Mouse (Mus musculus) left cerebral cortex, adult 8-10 months (tissue): ENCODE data around the gene Foxo6. TPM values are rescaled to one million over a fixed set of nuclear protein-coding genes. Genes with fewer than 3 reads are reported as not detected.
A peak's percentile ranks its signal among the peaks of the same experiment; 100 is the strongest.

Experiments
- DNase-seq, 2 experiments: peaks; one replicate each; pipeline ENCODE4 v3.0.0; 2022; ENCODE audit warnings: low spot score in 2 of 2
- total RNA-seq, 4 experiments: library from RNA; stranded (reverse); gene quantifications; 2 replicates each; pipeline ENCODE4 v1.2.4; 2022

Foxo6 gene
- total RNA-seq, 4 experiments from 2014 or later = 12.3 to 15.1 (median 13.7) TPM

- DNase-seq = no peak
Measured at GRCm38 (mm10) chr4:120259356-120260181, 27.6 kb downstream of the Foxo6 start.

- DNase-seq = peak in 1 of 2 experiments; percentile 82
Measured at GRCm38 (mm10) chr4:120248800-120249261, 38.3 kb downstream of the Foxo6 start.

- no peak for DNase-seq
Measured at GRCm38 (mm10) chr4:120247412-120247811, 39.7 kb downstream of the Foxo6 start.

GRCm38 (mm10) chr4:120246086-120246485 is 41.1 kb downstream of the Foxo6 start:
- DNase-seq = no peak

- peak; percentile 52 to 68 for DNase-seq
Measured at GRCm38 (mm10) chr4:120242783-120243262, 44.3 kb downstream of the Foxo6 start.

- DNase-seq = no peak
Measured at GRCm38 (mm10) chr4:120241106-120241505, 46.0 kb downstream of the Foxo6 start.

GRCm38 (mm10) chr4:120239419-120239818 is 47.7 kb downstream of the Foxo6 start:
- no peak for DNase-seq

- DNase-seq = no peak
Measured at GRCm38 (mm10) chr4:120233243-120233642, 53.9 kb downstream of the Foxo6 start.

GRCm38 (mm10) chr4:120232541-120232940 is 54.6 kb downstream of the Foxo6 start:
- no peak for DNase-seq

GRCm38 (mm10) chr4:120231982-120232381 is 55.2 kb downstream of the Foxo6 start:
- DNase-seq = no peak

GRCm38 (mm10) chr4:120230256-120230649 is 56.9 kb downstream of the Foxo6 start:
- peak; percentile 36 to 39 for DNase-seq

- DNase-seq = no peak
Measured at GRCm38 (mm10) chr4:120229505-120230255, 57.5 kb downstream of the Foxo6 start.

- DNase-seq = no peak
Measured at GRCm38 (mm10) chr4:120228613-120229012, 58.5 kb downstream of the Foxo6 start.

- peak in 1 of 2 experiments; percentile 31 for DNase-seq
Measured at GRCm38 (mm10) chr4:120227224-120227623, 59.9 kb downstream of the Foxo6 start.

GRCm38 (mm10) chr4:120226682-120227081 is 60.5 kb downstream of the Foxo6 start:
- no peak for DNase-seq

- DNase-seq = peak; percentile 68 to 70
Measured at GRCm38 (mm10) chr4:120225135-120225780, 61.9 kb downstream of the Foxo6 start.

- DNase-seq = no peak
Measured at GRCm38 (mm10) chr4:120223805-120224204, 63.3 kb downstream of the Foxo6 start.

GRCm38 (mm10) chr4:120223108-120223745 is 63.9 kb downstream of the Foxo6 start:
- no peak for DNase-seq

GRCm38 (mm10) chr4:120221708-120222107 is 65.4 kb downstream of the Foxo6 start:
- DNase-seq = no peak

GRCm38 (mm10) chr4:120218878-120219277 is 68.3 kb downstream of the Foxo6 start:
- DNase-seq = no peak
